Mouse (Mus musculus): ENCODE measurements around the gene Fbxo9.

Fbxo9 gene

GRCm38 (mm10) chr9:78109656-78110055 is 791 bp upstream of the Fbxo9 start:
- in situ Hi-C loops (cut with MboI; ENCODE audit: low sequenced_read_pairs): no loop called here

- in situ Hi-C loops (cut with MboI; ENCODE audit: low sequenced_read_pairs): no loop called here
These were observed 711 bp downstream of the Fbxo9 start for GRCm38 (mm10) chr9:78107912-78108795.

- in situ Hi-C loops (cut with MboI; ENCODE audit: low sequenced_read_pairs): no loop called here
These were observed 1.3 kb downstream of the Fbxo9 start for GRCm38 (mm10) chr9:78107582-78107911.

- in situ Hi-C loops (cut with MboI; ENCODE audit: low sequenced_read_pairs): no loop called here
These were observed 2.0 kb downstream of the Fbxo9 start for GRCm38 (mm10) chr9:78106821-78107220.

- in situ Hi-C loops (cut with MboI; ENCODE audit: low sequenced_read_pairs): no loop called here
These were observed 3.3 kb downstream of the Fbxo9 start for GRCm38 (mm10) chr9:78105501-78105932.

- in situ Hi-C loops (cut with MboI; ENCODE audit: low sequenced_read_pairs): no loop called here
These were observed 3.9 kb downstream of the Fbxo9 start for GRCm38 (mm10) chr9:78104973-78105372.

GRCm38 (mm10) chr9:78103965-78104560 is 4.8 kb downstream of the Fbxo9 start:
- in situ Hi-C loops (cut with MboI; ENCODE audit: low sequenced_read_pairs): no loop called here

GRCm38 (mm10) chr9:78101431-78101830 is 7.4 kb downstream of the Fbxo9 start:
- in situ Hi-C loops (cut with MboI; ENCODE audit: low sequenced_read_pairs): no loop called here

- in situ Hi-C loops (cut with MboI; ENCODE audit: low sequenced_read_pairs): no loop called here
These were observed 7.9 kb downstream of the Fbxo9 start for GRCm38 (mm10) chr9:78100956-78101355.

GRCm38 (mm10) chr9:78096376-78096775 is 12.5 kb downstream of the Fbxo9 start:
- in situ Hi-C loops (cut with MboI; ENCODE audit: low sequenced_read_pairs): no loop called here

GRCm38 (mm10) chr9:78095686-78096085 is 13.2 kb downstream of the Fbxo9 start:
- in situ Hi-C loops (cut with MboI; ENCODE audit: low sequenced_read_pairs): no loop called here

- in situ Hi-C loops (cut with MboI; ENCODE audit: low sequenced_read_pairs): no loop called here
These were observed 18.3 kb downstream of the Fbxo9 start for GRCm38 (mm10) chr9:78090596-78090995.

- in situ Hi-C loops (cut with MboI; ENCODE audit: low sequenced_read_pairs): no loop called here
These were observed 19.0 kb downstream of the Fbxo9 start for GRCm38 (mm10) chr9:78089906-78090305.

GRCm38 (mm10) chr9:78088971-78089370 is 19.9 kb downstream of the Fbxo9 start:
- in situ Hi-C loops (cut with MboI; ENCODE audit: low sequenced_read_pairs): no loop called here

- in situ Hi-C loops (cut with MboI; ENCODE audit: low sequenced_read_pairs): no loop called here
These were observed 20.3 kb downstream of the Fbxo9 start for GRCm38 (mm10) chr9:78088521-78088920.

- in situ Hi-C loops (cut with MboI; ENCODE audit: low sequenced_read_pairs): no loop called here
These were observed 21.1 kb downstream of the Fbxo9 start for GRCm38 (mm10) chr9:78087751-78088150.

- in situ Hi-C loops (cut with MboI; ENCODE audit: low sequenced_read_pairs): no loop called here
These were observed 23.1 kb downstream of the Fbxo9 start for GRCm38 (mm10) chr9:78085722-78086287.

- in situ Hi-C loops (cut with MboI; ENCODE audit: low sequenced_read_pairs): no loop called here
These were observed 24.5 kb downstream of the Fbxo9 start for GRCm38 (mm10) chr9:78084341-78084740.

GRCm38 (mm10) chr9:78081835-78082234 is 27.0 kb downstream of the Fbxo9 start:
- in situ Hi-C loops (cut with MboI; ENCODE audit: low sequenced_read_pairs): no loop called here

GRCm38 (mm10) chr9:78078240-78078639 is 30.6 kb downstream of the Fbxo9 start:
- in situ Hi-C loops (cut with MboI; ENCODE audit: low sequenced_read_pairs): no loop called here

GRCm38 (mm10) chr9:78075256-78075655 is 33.6 kb downstream of the Fbxo9 start:
- in situ Hi-C loops (cut with MboI; ENCODE audit: low sequenced_read_pairs): no loop called here

GRCm38 (mm10) chr9:78073713-78074340 is 35.0 kb downstream of the Fbxo9 start:
- in situ Hi-C loops (cut with MboI; ENCODE audit: low sequenced_read_pairs): no loop called here
